Mouse (Mus musculus) E14TG2a.4 (cell line): ENCODE data around the gene Aqp3.

Experiments
- H3K27me3 ChIP-seq: 2 replicates; pipeline ENCODE4 v1.6.1; 2014; ENCODE audit warnings: low read length, control low read depth; ENCODE audit not compliant: insufficient read depth
- H3K36me3 ChIP-seq: 2 replicates; pipeline ENCODE4 v1.6.1; 2014; ENCODE audit warnings: low read length, control low read depth; ENCODE audit not compliant: insufficient read depth
- H3K4me1 ChIP-seq: replicated peaks from 2 replicates; pipeline ENCODE4 v1.6.1; 2014; ENCODE audit warnings: low read depth, low read length, control low read depth
- H3K4me3 ChIP-seq: replicated peaks from 2 replicates; pipeline ENCODE4 v1.5.1; 2014; ENCODE audit warnings: mild to moderate bottlenecking, low read length
- H3K9me3 ChIP-seq: 2 replicates; pipeline ENCODE4 v1.6.1; 2014; ENCODE audit warnings: low read length, control low read depth
- CTCF ChIP-seq: conservative IDR thresholded peaks from 2 replicates; pipeline ENCODE4 v1.5.1; 2014; ENCODE audit warnings: low read length
- NANOG ChIP-seq: IDR thresholded peaks from 2 replicates; pipeline ENCODE4 v1.6.1; 2014; ENCODE audit warnings: borderline replicate concordance, low read length, mixed read lengths
- POU5F1 ChIP-seq: IDR thresholded peaks from 2 replicates; pipeline ENCODE4 v1.6.1; 2014; ENCODE audit warnings: low read length, borderline replicate concordance

Aqp3 gene

DNA sequence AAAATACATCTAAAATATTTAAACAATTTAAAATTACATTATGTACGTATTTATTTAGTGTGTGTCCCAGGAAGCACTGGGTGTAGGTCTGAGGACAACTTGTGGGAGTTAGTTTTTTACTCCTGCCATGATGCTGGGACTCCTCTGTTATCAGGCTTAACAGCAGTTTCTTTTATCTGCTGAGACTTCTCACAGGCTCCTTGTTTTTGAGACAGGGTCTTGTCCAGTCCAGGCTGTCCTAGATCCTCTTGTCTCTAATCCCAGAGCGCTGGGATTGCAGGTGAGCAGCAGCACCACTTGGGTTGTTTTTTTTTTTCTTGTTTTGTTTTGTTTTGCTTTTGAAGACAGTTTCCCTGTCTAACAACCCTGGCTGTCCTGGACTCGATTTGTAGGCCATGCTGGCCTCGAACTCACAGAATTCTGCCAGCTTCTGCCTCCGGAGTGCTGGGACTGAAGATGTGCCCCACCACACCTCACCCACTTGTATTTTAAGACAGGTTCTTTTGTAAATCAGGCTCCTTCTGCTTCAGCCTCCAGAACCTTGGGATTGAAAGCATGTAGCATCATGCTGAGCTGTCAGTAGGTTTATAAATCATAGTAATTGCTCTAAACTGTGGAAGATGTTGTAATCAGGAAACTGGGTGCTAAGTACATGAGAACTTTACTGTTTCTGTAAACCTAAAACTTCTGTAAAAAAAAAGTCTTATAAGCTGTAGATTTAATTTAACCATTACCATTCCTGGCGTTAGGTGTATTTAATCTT, 35.7 kb upstream of the Aqp3 start:
- Histone ChIP-seq H3K9me3 (no peaks in the 10 kb centered on the region), H3K4me3 (no peak overlapping the region), H3K4me1 (peaks cover 38% of the 10 kb centered on the region), H3K36me3 (peaks cover 4% of the 10 kb centered on the region; the same call in 1 of the 2 replicates), H3K27me3 (no peaks in the 10 kb centered on the region)
- TF ChIP-seq NANOG = no peak
- no peak for TF ChIP-seq CTCF
- no peak for TF ChIP-seq POU5F1

DNA sequence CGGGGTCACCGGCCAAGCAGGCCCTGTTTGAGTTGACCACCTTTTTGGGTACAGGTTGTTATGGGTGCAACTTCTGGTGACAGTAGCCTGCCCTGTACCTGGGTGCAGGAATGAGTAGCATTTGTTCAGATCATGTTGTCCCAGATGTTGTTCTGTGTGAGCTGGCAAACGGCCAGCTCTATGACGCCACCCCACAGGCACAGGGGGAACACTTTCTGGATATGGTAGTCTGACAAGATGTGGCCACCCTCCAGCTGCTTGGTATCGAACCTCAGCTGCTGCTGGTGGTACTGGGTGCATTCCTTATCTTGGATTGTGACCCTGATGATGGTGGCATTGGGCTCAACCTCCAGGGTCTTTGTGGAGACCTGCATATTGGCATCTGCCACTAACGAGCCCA, 34.5 kb upstream of the Aqp3 start:
- Histone ChIP-seq H3K4me1 (peaks cover 26% of the 10 kb centered on the region), H3K9me3 (no peaks in the 10 kb centered on the region), H3K27me3 (no peaks in the 10 kb centered on the region), H3K4me3 (no peak overlapping the region), H3K36me3 (no peaks in the 10 kb centered on the region)
- TF ChIP-seq CTCF = no peak
- TF ChIP-seq POU5F1 = no peak
- no peak for TF ChIP-seq NANOG

DNA sequence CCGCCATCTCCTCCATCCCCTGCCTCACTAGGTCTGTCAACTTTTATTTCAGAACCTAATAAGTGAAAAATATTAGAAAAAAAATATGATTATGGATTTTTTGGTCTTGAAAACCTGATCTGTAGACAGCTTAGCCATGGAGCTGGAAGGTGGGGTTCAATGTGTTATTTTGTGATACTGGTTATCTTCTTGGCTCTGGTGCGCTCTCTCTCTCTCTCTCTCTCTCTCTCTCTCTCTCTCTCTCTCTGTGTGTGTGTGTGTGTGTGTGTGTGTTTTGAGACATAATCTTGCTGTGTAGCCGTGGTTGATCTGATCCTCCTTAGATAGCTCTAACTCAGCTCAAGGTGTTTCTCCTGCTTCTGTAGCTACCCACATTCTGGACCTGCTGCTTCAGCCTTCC, 31.9 kb upstream of the Aqp3 start:
- H3K9me3 ChIP-seq = no peaks in the 10 kb centered on the region
- H3K27me3 ChIP-seq = no peaks in the 10 kb centered on the region
- H3K36me3 ChIP-seq = no peaks in the 10 kb centered on the region
- TF ChIP-seq POU5F1 = no peak
- H3K4me3 ChIP-seq = no peak overlapping the region
- H3K4me1 ChIP-seq = peaks cover 14% of the 10 kb centered on the region

DNA sequence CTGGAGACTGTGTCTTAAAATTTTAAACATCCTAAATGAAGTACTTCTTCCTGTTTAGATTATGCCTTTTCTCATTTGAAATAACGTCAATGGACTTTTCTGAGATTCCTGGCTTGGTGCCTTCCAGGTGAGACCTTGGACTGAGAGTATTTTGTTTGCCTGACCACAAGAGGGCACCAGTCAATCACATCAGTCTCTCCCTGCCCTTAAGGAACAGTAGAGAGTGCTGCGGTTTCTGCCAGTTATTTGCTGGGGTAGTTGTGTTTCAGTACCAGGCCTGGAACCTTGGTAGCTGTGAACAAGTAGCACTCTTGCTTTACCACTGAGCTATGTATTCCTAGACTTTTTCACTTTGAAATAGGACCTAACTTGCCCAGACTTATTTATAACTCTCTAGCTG, 31.4 kb upstream of the Aqp3 start:
- no peak overlapping the region for H3K4me3 ChIP-seq
- TF ChIP-seq POU5F1 = no peak
- no peak for TF ChIP-seq NANOG
- TF ChIP-seq CTCF = peak; percentile 58
- H3K36me3 ChIP-seq = no peaks in the 10 kb centered on the region
- H3K9me3 ChIP-seq = no peaks in the 10 kb centered on the region
- H3K4me1 ChIP-seq = peaks cover 11% of the 10 kb centered on the region
- no peaks in the 10 kb centered on the region for H3K27me3 ChIP-seq

DNA sequence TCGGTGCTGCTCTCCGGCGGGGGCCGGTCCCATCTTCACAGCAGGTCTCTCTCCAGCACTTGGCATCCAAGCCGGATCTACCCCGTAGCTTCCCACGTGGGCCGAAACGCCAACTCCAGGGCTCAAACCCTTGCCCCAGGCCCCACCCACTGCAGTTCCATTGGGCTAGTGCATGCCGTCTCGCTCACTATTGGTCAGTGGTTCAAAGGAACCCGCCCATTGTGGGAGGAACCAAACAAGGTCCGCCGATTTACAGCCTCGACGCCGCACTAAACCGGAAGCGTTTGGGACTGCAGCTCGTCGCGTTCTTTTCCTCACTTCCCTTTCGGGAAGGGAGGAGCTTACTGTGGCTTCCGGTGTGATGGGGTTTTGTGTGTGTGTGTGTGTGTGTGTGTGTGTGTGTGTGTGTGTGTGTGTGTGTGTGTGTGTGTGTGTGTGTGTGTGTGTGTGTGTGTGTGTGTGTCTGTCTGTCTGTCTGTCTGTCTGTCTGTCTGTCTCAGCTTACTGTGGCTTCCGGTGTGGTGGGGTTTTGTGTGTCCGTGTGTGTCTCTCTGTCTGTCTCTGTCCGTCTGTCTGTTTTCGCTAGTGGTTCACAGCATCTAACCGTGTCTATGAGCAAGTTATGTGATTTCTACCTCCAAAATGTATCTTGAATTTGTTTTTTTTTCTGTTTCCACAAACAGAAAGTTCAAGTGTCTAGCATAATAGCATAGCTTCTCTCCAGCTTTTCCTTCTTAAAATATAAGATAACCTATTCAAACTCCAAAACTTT, 26.4 kb upstream of the Aqp3 start, which contains the start of gene Nol6:
Gene Nol6 (minus strand): TSS at position 276 of the 772 bp plus-strand sequence.
- Histone ChIP-seq H3K36me3 (peaks cover 41% of the 10 kb centered on the region), H3K4me1 (peaks cover 43% of the 10 kb centered on the region), H3K4me3 (peak within 1 kb of the TSS; percentile 99), H3K9me3 (no peaks in the 10 kb centered on the region), H3K27me3 (no peaks in the 10 kb centered on the region)
- TF ChIP-seq POU5F1 (no peak), NANOG (no peak), CTCF (no peak)

DNA sequence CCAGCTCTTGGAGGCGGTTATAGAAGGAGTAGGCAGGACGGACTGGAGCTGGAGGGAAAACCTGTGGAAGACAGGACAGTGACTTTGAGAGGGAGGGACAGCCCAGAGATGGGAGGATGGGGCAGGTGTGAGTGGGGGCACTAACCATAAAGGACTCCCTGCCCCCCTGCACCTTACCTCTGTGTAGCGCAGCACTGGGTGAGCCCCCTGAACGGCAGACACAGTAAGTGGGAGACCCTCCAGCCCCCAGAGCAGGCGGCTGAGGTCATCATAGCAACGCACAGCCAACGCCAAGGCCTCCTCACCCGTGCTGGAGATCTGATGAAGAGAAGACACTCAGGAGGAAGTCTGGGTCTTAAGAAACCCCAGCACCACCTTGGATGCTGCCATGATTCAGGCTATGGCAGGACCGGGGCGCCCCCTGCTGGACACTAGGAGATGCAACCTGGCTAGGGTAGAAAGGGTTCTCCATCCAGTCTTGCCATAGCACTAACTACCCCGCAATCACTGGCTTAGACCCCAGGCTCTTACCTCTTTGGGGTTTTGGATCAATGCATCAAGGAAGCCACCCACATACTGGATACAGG, 20.8 kb upstream of the Aqp3 start:
- TF ChIP-seq CTCF (peak; percentile 84), POU5F1 (no peak)
- peaks cover 97% of the 10 kb centered on the region for H3K36me3 ChIP-seq

DNA sequence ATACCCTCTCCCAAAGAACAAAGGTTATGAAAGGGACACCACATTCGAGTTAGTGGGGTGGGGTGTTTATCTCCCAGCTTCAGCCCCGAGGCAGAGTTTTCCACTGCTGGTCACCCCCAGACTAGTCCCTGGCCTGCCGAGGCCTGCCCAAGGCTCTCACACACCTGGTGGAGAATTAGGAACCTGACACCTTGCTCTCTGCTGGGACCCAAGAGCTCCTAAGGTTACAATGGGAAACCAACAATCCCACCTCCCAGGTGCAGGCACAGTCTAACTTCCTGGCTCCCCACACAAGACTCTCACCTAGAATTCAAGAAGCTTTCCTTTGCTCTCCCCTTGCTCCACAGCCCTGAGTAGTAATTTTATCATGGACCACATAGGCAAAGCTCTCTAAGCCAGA, 18.8 kb upstream of the Aqp3 start:
- peaks cover 92% of the 10 kb centered on the region for H3K4me1 ChIP-seq
- H3K27me3 ChIP-seq = no peaks in the 10 kb centered on the region
- no peak overlapping the region for H3K4me3 ChIP-seq
- TF ChIP-seq NANOG (no peak), CTCF (no peak)
- peaks cover 91% of the 10 kb centered on the region for H3K36me3 ChIP-seq
- no peaks in the 10 kb centered on the region for H3K9me3 ChIP-seq

More for the DNA sequence above, 20.8 kb upstream of the Aqp3 start:
- peak overlapping the region; percentile 52 for H3K4me3 ChIP-seq
- H3K4me1 ChIP-seq = peaks cover 96% of the 10 kb centered on the region
- no peaks in the 10 kb centered on the region for H3K9me3 ChIP-seq
- H3K27me3 ChIP-seq = no peaks in the 10 kb centered on the region

DNA sequence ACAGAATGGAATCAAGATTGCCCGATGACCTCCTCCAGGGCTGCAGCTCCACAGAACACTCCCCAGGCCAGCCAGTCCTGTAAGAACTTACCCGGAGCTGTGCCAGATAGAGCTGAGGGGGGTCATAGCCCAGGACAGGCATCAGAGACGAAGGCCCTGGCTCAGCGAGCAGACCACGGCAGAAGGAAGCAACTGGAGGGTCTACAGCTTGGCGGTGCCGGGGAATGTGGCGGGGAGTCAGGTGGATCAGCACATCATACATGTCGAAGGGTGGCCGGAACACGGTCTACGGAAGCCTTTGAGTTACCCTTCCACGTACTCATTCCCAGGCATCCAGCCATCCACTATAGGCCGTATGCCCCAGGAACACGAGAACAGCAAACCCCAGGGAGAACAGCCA, 17.8 kb upstream of the Aqp3 start:
- TF ChIP-seq CTCF (no peak), NANOG (no peak)
- peaks cover 84% of the 10 kb centered on the region for H3K4me1 ChIP-seq
- peaks cover 83% of the 10 kb centered on the region for H3K36me3 ChIP-seq
- no peak overlapping the region for H3K4me3 ChIP-seq
- no peaks in the 10 kb centered on the region for H3K27me3 ChIP-seq
- H3K9me3 ChIP-seq = no peaks in the 10 kb centered on the region
